Mouse (Mus musculus) CD4-positive naive resting alpha-beta T cell, adult 57 days (primary cell): Measurements from ENCODE around the gene Mms19. TPM values are rescaled to one million over a fixed set of nuclear protein-coding genes. Genes with fewer than 3 reads are reported as not detected.

Experiments
- total RNA-seq: library from RNA; stranded (reverse); gene quantifications from one replicate; pipeline ENCODE4 v1.2.4, GENCODE M21; 2023

The Mms19 gene
- total RNA-seq: 135 TPM

DNA sequence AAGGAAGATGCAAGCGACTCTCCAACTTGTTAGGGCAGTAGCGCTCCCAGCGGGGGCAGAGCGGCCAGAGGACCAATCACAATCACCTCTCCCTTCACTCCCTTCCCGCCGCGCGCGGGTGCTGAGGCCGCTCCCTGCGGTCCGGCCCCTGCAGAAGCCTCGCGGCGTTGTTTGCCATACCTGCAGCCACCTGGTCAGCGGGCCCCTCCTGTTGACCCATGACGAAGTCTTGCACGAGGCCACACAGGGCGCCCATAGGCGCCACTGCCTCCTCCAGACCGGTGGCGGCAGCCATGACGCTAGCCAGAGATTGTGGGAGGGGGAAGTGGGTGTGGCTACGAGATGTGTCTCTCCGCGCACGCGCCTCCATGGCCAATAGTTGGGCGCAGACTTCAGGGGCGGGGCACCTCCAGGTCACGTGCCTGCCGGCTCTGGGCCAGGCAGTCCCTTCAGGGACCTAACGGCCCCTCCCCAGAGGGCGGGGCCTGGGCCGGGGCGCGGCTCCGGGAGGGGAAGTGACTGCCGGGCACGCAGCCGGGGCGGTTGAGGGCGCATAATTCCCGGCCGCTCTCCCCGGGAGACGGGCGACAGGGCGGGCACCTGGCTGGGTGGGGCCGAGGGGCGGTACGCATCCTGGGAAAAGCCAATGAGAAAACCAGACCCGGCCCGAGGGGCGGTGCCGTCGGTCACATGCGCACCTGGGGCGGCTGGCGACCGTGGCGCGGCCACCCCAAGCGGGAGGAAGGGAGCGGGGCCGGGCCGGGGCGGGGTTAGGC lies at the start of gene Mms19:
Gene Mms19 (minus strand): TSS at position 339 of the 776 bp plus-strand sequence.

DNA sequence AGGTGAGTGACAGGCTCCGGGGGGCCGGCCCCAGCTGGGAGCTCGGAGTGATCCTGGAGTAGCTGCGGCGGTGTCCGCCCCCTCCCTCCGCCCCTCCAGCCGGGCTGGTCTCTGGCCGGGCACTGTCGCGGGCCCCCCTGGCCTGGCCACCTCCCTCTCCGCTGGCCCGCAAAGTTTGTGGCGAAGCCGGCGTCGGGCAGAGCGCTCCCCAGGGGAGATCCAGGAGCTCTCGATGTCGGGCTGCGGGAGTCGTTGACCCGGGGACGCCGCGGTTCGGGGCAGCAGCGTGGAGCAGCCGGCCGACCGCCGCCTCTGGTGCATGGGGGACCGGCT lies 604 bp upstream of the Mms19 start, which contains the start of gene Ubtd1:
Gene Ubtd1 (plus strand): TSS at position 169 of the 333 bp plus-strand sequence.

DNA sequence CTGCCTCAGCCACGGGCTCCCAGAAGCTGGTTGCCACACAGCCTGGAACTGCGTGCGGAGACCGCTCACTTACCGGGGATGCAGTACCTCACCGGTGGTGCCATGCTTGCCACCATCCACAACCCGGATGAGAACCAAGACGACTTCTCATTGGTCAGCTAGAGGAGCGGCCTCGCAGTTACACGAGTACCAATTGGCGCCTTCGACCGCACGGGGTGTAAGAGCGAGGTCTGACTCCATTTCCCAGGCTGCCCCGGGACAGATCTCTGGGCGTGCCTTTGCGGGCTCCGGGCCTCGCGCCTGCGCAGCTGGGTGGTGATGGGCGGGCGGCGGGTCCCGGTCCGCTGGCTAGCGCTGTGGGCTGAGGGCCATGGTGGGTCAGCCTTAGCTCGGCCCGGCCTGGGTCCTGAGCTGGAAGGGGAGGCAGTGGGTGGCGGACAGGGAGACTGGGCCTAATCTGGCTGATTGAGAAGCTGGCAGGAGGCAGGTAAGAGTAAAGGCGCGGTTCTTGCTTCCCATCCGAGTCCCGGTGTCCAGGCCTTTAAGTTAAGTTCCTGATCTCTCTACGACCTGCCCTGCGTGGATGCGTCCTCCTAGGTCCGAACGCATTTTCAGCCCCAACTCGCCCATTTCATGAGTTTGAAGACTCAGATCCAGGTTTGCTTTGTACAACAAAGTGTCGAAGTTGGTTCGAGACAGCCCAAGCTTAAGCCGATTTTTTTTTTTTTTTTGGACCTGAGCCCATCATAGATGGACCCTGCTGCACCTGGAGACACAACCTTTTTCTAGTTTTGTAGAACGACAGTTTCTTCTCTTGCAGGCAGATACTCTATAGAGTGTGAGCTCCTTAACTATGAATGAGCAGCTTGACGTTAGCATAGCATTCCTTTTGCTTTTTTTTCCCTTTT lies 47.5 kb downstream of the Mms19 start, which contains the start of the genes Exosc1 and Zdhhc16:
Gene Exosc1 (minus strand): TSS at position 245 of the 908 bp plus-strand sequence.
Gene Zdhhc16 (plus strand): TSS at position 302 of the 908 bp plus-strand sequence.

DNA sequence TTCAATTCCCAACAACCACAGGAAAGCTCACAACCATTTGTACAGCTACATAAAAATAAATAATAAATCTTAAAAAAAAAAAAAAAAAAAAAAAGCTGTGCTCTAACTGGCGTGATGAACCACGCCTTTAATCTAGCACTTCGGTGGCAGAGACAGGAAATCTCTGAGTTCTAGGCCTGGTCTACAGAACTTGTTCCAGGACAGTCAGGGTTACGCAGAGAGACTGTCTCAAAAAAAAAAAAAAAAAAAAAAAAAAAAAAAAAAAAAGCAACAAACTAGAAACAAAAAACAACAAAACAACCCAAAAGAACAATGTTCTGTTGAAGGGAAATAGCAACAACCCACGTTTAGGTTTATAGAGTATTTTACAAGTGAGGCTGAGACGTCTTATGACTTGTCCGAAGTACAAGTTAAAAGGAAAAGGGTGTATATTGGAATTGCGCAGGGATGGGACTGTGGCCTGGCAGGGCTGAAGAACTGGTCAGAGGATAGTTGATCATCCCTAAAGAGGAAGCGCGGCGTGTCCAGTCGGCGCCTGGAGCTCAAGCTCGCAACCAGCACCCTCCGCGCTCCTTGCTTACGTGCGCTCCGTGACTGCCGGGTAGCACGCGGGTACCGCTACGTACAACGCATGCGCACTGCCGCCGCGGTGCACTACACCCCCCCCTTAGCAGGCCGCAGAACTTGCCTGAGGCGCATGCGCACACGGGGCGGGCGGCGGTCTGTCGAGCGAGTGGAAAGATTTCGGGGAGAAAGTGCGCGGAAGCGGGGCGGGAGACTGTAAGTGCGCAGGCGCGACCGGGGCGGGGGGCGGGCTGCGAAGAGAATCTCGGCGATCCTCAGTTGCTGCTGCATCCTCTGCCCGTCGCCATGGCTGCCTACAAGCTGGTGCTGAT lies 69.5 kb downstream of the Mms19 start, which contains the start of gene Pgam1:
Gene Pgam1 (plus strand): TSS at position 746 of the 896 bp plus-strand sequence.

DNA sequence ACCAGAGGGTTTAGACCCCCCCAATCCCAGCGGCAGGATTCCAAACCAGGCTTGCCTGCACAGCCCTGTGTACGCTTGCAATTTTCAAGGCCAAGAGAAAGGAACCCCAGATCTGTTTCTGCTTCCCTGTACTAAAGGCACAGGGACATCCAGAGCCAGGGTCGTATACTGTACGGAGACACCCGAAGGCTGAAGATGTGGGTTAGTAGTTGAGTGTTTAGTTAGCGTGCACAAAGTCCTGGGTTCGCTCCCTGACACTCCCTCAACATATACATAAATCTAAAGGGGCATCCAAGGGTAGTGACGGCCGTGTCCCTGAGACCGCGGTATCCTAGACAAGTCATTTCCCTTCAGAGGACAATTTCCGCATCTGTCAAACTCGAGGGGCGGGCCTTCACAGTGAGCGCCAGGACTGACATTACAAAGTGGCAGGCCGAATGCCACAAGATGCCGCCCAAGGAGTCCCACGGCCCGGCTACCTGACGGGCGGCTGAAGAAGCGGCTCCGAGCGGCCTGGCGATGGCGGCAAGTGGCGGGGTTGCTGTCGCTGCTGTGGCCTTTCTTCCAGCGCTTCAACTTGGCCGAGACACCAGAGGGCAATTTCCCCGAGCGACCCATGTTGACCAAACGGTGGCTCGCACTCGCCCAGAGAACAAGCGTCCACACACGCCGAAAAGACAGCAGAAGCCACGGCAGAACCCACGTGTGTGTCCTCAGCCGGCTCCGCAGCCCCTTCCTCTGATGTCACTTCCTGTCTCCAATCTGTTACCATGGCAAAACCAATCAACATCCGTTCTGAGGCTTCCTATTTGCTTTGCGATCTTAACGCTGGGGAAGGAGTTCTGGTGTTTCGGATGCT lies 85.3 kb downstream of the Mms19 start, which contains the start of gene Rrp12:
Gene Rrp12 (minus strand): TSS at position 714 of the 859 bp plus-strand sequence.

Other genes with a start within 250 kb of the Mms19 start
- gene Slit1, start 237.5 kb downstream of the Mms19 start, total RNA-seq: 0.21 TPM
- 2.7 TPM for gene Arhgap19, start 179.1 kb downstream of the Mms19 start, total RNA-seq
- 72.4 TPM for gene Frat1, start 151.2 kb downstream of the Mms19 start, total RNA-seq
- gene Frat2, start 133.0 kb downstream of the Mms19 start, total RNA-seq: 138 TPM
- gene Rrp12, start 85.0 kb downstream of the Mms19 start, total RNA-seq: 29.6 TPM
- gene Pgam1, start 69.2 kb downstream of the Mms19 start, total RNA-seq: 50.5 TPM
- gene Exosc1, start 47.7 kb downstream of the Mms19 start, total RNA-seq: 46.8 TPM
- gene Zdhhc16, start 47.7 kb downstream of the Mms19 start, total RNA-seq: 37.5 TPM
- gene Ubtd1, start 606 bp upstream of the Mms19 start, total RNA-seq: 7.4 TPM
- not detected for gene Ankrd2, start 54.8 kb upstream of the Mms19 start, total RNA-seq
- not detected for gene Hoga1, start 64.5 kb upstream of the Mms19 start, total RNA-seq
- not detected for gene 4933411K16Rik, start 71.1 kb upstream of the Mms19 start, total RNA-seq
- gene Morn4, start 105.2 kb upstream of the Mms19 start, total RNA-seq: 0.41 TPM
- 51.7 TPM for gene Pi4k2a, start 109.3 kb upstream of the Mms19 start, total RNA-seq
- gene Avpi1, start 147.9 kb upstream of the Mms19 start, total RNA-seq: 7.4 TPM
- 10.8 TPM for gene Marveld1, start 166.2 kb upstream of the Mms19 start, total RNA-seq
- 68.8 TPM for gene Zfyve27, start 182.8 kb upstream of the Mms19 start, total RNA-seq
- gene Sfrp5, start 221.1 kb upstream of the Mms19 start, total RNA-seq: not detected